Mouse (Mus musculus) MEL (cell line): ENCODE measurements at regions not wholly inside any gene's neighbourhood (a gene's known extent, or its start where the extent isn't known, plus 50 kb on each side); places are given as distances from the start of the nearest gene placed in this dataset.

Experiments
- CHD2 ChIP-seq: IDR thresholded peaks from 2 replicates; pipeline ENCODE4 v1.6.1; 2011; ENCODE audit warnings: low read length, improper control_type of control experiment
- CTCF ChIP-seq, 3 experiments: IDR thresholded peaks in 2 of 3; conservative IDR thresholded peaks in 1 of 3; 2 replicates each; pipeline ENCODE4 v1.5.1; 2011 to 2012; ENCODE audit warnings: low read length in 3 of 3, low read depth in 2 of 3, mild to moderate bottlenecking in 2 of 3, improper control_type of control experiment in 1 of 3, inconsistent platforms in 1 of 3, mixed read lengths in 1 of 3, moderate library complexity in 1 of 3; ENCODE audit not compliant: control insufficient read depth in 1 of 3, insufficient read depth in 1 of 3, poor library complexity in 1 of 3, severe bottlenecking in 1 of 3
- E2F4 ChIP-seq: IDR thresholded peaks from 2 replicates; pipeline ENCODE4 v1.6.1; 2011; ENCODE audit warnings: low read depth, low read length, improper control_type of control experiment, borderline replicate concordance
- EP300 ChIP-seq, 2 experiments: IDR thresholded peaks; 2 replicates each; pipeline ENCODE4 v1.6.1; 2011; ENCODE audit warnings: improper control_type of control experiment in 2 of 2, low read length in 2 of 2, low read depth in 1 of 2, mild to moderate bottlenecking in 1 of 2
- HCFC1 ChIP-seq: IDR thresholded peaks from 2 replicates; pipeline ENCODE4 v1.6.1; 2012; ENCODE audit warnings: low read depth, mild to moderate bottlenecking, inconsistent platforms, low read length, improper control_type of control experiment, moderate library complexity
- MAFK ChIP-seq: IDR thresholded peaks from 2 replicates; pipeline ENCODE4 v1.6.1; 2011; ENCODE audit warnings: low read depth, mild to moderate bottlenecking, low read length, improper control_type of control experiment, borderline replicate concordance
- MYB ChIP-seq: IDR thresholded peaks from 2 replicates; pipeline ENCODE4 v1.6.1; 2011; ENCODE audit warnings: mild to moderate bottlenecking, low read depth, low read length, improper control_type of control experiment
- POLR2AphosphoS5 ChIP-seq: IDR thresholded peaks from 2 replicates; pipeline ENCODE4 v1.6.1; 2012; ENCODE audit warnings: low read depth, borderline replicate concordance, mild to moderate bottlenecking, inconsistent platforms, low read length, moderate library complexity, mixed read lengths
- ZMIZ1 ChIP-seq: IDR thresholded peaks from 2 replicates; pipeline ENCODE4 v1.6.1; 2012; ENCODE audit warnings: low read depth, mild to moderate bottlenecking, inconsistent platforms, low read length, improper control_type of control experiment, moderate library complexity

- TF ChIP-seq E2F4 (no peak), EP300 (IDR thresholded peaks at IDR 0.05; ENCODE audit: low read depth in 1 of 2, low read length in 2 of 2) (no peak), MYB (no peak), HCFC1 (no peak), ZMIZ1 (no peak), CTCF (IDR thresholded peaks at IDR 0.05 in 2 of 3, conservative IDR thresholded peaks at IDR 0.05 in 1 of 3; ENCODE audit: control insufficient read depth in 1 of 3, insufficient read depth in 1 of 3, low read depth in 2 of 3, low read length in 3 of 3, poor library complexity in 1 of 3, severe bottlenecking in 1 of 3) (no peak), MAFK (no peak), POLR2AphosphoS5 (no peak), CHD2 (no peak)
Measured at GRCm38 (mm10) chr12:77535147-77535546, 297.2 kb downstream of the Fut8 start.
